Mouse (Mus musculus): ENCODE results near the gene Gjb3. TPM values are rescaled to one million over a fixed set of nuclear protein-coding genes. Genes with fewer than 3 reads are reported as not detected.

The Gjb3 gene
- polyA plus RNA-seq (2015; fragmentation: Nextera tagmentation; extraction: Ambion mirVana) = not detected in 2 replicates

- Histone ChIP-seq H3K4me1 (replicated peaks; ENCODE audit: control insufficient read depth, insufficient read depth, low read length) (peaks cover 12% of the 10 kb centered on the region), H3K9ac (replicated peaks; ENCODE audit: low read depth, low read length) (0 out of 2 replicates have a peak within 1 kb of the TSS, but pooled peaks have one; percentile 5), H3K4me3 (replicated peaks; ENCODE audit: low read length) (peak within 1 kb of the TSS; percentile 22), H3K9me3 (ENCODE audit: control insufficient read depth, low read length) (no peaks in the 10 kb centered on the region), H3K27ac (ENCODE audit: low read length) (no peak within 1 kb of the TSS), H3K36me3 (ENCODE audit: control insufficient read depth, insufficient read depth) (no peaks in the 10 kb centered on the region), H3K27me3 (replicated peaks; ENCODE audit: control insufficient read depth, insufficient read depth, low read length) (peaks cover 35% of the 10 kb centered on the region), H3K4me2 (ENCODE audit: low read length) (peak within 1 kb of the TSS; percentile 42)
- 2% methylated on average over 49 of the region's 49 CpGs for WGBS
- no peak for ATAC-seq
Measured at GRCm38 (mm10) chr4:127330181-127331100, at the start of gene Gjb3. TSS of gene Gjb3 (minus strand) at chr4:127330844.

DNA sequence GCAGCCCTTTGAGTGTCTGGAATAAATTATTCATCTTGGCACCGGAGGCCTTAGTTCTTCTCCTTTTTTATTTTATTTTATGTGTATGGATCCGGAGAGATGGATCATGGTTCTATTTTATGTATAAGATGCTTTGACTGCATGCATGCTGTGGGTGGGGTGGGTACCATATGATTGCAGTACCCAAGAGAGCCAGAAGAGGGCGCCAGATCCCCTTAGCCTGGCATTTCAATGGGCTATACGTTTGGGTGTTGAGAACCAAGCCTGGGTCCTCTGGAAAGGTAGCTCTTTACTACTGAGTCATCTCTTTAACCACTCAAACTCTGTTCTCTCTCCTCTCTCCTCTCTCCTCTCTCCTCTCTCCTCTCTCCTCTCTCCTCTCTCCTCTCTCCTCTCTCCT, 46.7 kb upstream of the Gjb3 start:
- WGBS = 30% methylated on average over 4 of the region's 4 CpGs
- Histone ChIP-seq H3K9ac (replicated peaks; ENCODE audit: low read depth, low read length) (no peak overlapping the region), H3K9me3 (ENCODE audit: control insufficient read depth, low read length) (no peaks in the 10 kb centered on the region), H3K4me3 (replicated peaks; ENCODE audit: low read length) (no peak overlapping the region), H3K36me3 (ENCODE audit: control insufficient read depth, insufficient read depth) (no peaks in the 10 kb centered on the region), H3K4me1 (replicated peaks; ENCODE audit: control insufficient read depth, insufficient read depth, low read length) (peaks cover 5% of the 10 kb centered on the region; the same call in 1 of the 2 replicates), H3K4me2 (ENCODE audit: low read length) (no peak overlapping the region), H3K27ac (ENCODE audit: low read length) (no peak overlapping the region), H3K27me3 (replicated peaks; ENCODE audit: control insufficient read depth, insufficient read depth, low read length) (no peaks in the 10 kb centered on the region)
- ATAC-seq = no peak

GRCm38 (mm10) chr4:127375541-127376177, 45.0 kb upstream of the Gjb3 start:
- H3K4me1 ChIP-seq (replicated peaks; ENCODE audit: control insufficient read depth, insufficient read depth, low read length) = peaks cover 5% of the 10 kb centered on the region; the same call in 1 of the 2 replicates
- peak; percentile 43 for ATAC-seq
- WGBS = 54% methylated on average over 17 of the region's 17 CpGs

GRCm38 (mm10) chr4:127374645-127375044, 44.0 kb upstream of the Gjb3 start:
- H3K9me3 ChIP-seq (ENCODE audit: control insufficient read depth, low read length) = no peaks in the 10 kb centered on the region
- no peak overlapping the region for H3K4me2 ChIP-seq (ENCODE audit: low read length)
- H3K9ac ChIP-seq (replicated peaks; ENCODE audit: low read depth, low read length) = no peak overlapping the region
- H3K27ac ChIP-seq (ENCODE audit: low read length) = no peak overlapping the region
- H3K4me3 ChIP-seq (replicated peaks; ENCODE audit: low read length) = no peak overlapping the region
- 85% methylated on average over 4 of the region's 4 CpGs for WGBS
- no peaks in the 10 kb centered on the region for H3K36me3 ChIP-seq (ENCODE audit: control insufficient read depth, insufficient read depth)
- peaks cover 5% of the 10 kb centered on the region; the same call in 1 of the 2 replicates for H3K4me1 ChIP-seq (replicated peaks; ENCODE audit: control insufficient read depth, insufficient read depth, low read length)
- no peak for ATAC-seq
- no peaks in the 10 kb centered on the region for H3K27me3 ChIP-seq (replicated peaks; ENCODE audit: control insufficient read depth, insufficient read depth, low read length)

More at GRCm38 (mm10) chr4:127375541-127376177, 45.0 kb upstream of the Gjb3 start:
- Histone ChIP-seq H3K4me3 (replicated peaks; ENCODE audit: low read length) (no peak overlapping the region), H3K9me3 (ENCODE audit: control insufficient read depth, low read length) (no peaks in the 10 kb centered on the region), H3K27ac (ENCODE audit: low read length) (no peak overlapping the region), H3K9ac (replicated peaks; ENCODE audit: low read depth, low read length) (no peak overlapping the region), H3K27me3 (replicated peaks; ENCODE audit: control insufficient read depth, insufficient read depth, low read length) (no peaks in the 10 kb centered on the region), H3K4me2 (ENCODE audit: low read length) (no peak overlapping the region), H3K36me3 (ENCODE audit: control insufficient read depth, insufficient read depth) (no peaks in the 10 kb centered on the region)

DNA sequence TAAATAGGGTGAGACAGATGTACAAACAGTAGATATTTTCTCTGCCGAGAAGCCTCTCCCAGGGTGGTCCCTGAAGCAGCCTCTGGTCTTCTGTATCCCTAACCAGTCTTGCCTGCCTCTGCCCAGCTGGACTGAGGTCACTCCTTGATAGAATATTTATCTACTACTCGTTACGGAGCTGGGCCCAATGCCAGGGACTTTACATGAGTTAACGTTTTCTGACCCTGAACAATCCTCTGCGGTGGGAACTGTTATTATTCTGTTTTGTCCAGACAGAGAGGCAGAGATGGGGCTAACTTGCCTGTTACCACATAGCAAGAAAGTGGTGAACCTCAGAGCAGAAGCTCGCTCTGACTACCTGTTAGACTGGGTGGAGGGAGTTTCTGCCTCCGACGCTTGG, 42.8 kb upstream of the Gjb3 start:
- Histone ChIP-seq H3K36me3 (ENCODE audit: control insufficient read depth, insufficient read depth) (no peaks in the 10 kb centered on the region), H3K9me3 (ENCODE audit: control insufficient read depth, low read length) (no peaks in the 10 kb centered on the region), H3K4me2 (ENCODE audit: low read length) (no peak overlapping the region), H3K27me3 (replicated peaks; ENCODE audit: control insufficient read depth, insufficient read depth, low read length) (no peaks in the 10 kb centered on the region), H3K27ac (ENCODE audit: low read length) (no peak overlapping the region), H3K4me3 (replicated peaks; ENCODE audit: low read length) (no peak overlapping the region), H3K9ac (replicated peaks; ENCODE audit: low read depth, low read length) (no peak overlapping the region), H3K4me1 (replicated peaks; ENCODE audit: control insufficient read depth, insufficient read depth, low read length) (peaks cover 9% of the 10 kb centered on the region; the same call in 1 of the 2 replicates)
- no peak for ATAC-seq
- 54% methylated on average over 8 of the region's 8 CpGs for WGBS

- Histone ChIP-seq H3K27ac (ENCODE audit: low read length) (no peak overlapping the region), H3K27me3 (replicated peaks; ENCODE audit: control insufficient read depth, insufficient read depth, low read length) (no peaks in the 10 kb centered on the region), H3K9ac (replicated peaks; ENCODE audit: low read depth, low read length) (no peak overlapping the region), H3K36me3 (ENCODE audit: control insufficient read depth, insufficient read depth) (no peaks in the 10 kb centered on the region), H3K4me1 (replicated peaks; ENCODE audit: control insufficient read depth, insufficient read depth, low read length) (peaks cover 12% of the 10 kb centered on the region; the same call in 1 of the 2 replicates), H3K4me2 (ENCODE audit: low read length) (no peak overlapping the region), H3K4me3 (replicated peaks; ENCODE audit: low read length) (no peak overlapping the region), H3K9me3 (ENCODE audit: control insufficient read depth, low read length) (no peaks in the 10 kb centered on the region)
- 64% methylated on average over 5 of the region's 5 CpGs for WGBS
- no peak for ATAC-seq
Measured at GRCm38 (mm10) chr4:127371546-127371945, 40.9 kb upstream of the Gjb3 start.

DNA sequence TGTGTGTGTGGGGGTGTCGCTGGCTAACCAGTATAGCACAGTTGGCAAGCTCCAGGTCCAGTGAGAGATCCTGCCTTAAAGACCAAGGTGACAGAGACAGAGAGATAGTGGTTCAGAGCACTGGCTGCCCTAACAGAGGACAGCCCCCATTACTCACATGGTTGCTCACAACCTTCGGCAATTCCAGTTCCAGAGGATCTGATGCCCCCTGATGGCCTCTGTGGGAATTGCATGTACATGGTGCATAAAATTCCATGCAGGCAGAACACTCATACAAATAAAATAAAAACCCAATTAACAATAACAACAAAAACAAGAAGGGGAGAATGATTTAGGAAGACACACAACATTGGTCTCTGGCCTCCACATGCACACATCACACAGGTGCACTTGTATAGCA, 39.8 kb upstream of the Gjb3 start:
- WGBS = 45% methylated on average over 2 of the region's 2 CpGs
- no peaks in the 10 kb centered on the region for H3K9me3 ChIP-seq (ENCODE audit: control insufficient read depth, low read length)
- no peak overlapping the region for H3K9ac ChIP-seq (replicated peaks; ENCODE audit: low read depth, low read length)
- no peak for ATAC-seq
- no peaks in the 10 kb centered on the region for H3K27me3 ChIP-seq (replicated peaks; ENCODE audit: control insufficient read depth, insufficient read depth, low read length)
- no peak overlapping the region for H3K4me3 ChIP-seq (replicated peaks; ENCODE audit: low read length)
- H3K36me3 ChIP-seq (ENCODE audit: control insufficient read depth, insufficient read depth) = no peaks in the 10 kb centered on the region
- no peak overlapping the region for H3K4me2 ChIP-seq (ENCODE audit: low read length)
- no peak overlapping the region for H3K27ac ChIP-seq (ENCODE audit: low read length)
- peaks cover 7% of the 10 kb centered on the region; the same call in 1 of the 2 replicates for H3K4me1 ChIP-seq (replicated peaks; ENCODE audit: control insufficient read depth, insufficient read depth, low read length)

GRCm38 (mm10) chr4:127368379-127368973, 37.8 kb upstream of the Gjb3 start:
- Histone ChIP-seq H3K36me3 (ENCODE audit: control insufficient read depth, insufficient read depth) (no peaks in the 10 kb centered on the region), H3K4me1 (replicated peaks; ENCODE audit: control insufficient read depth, insufficient read depth, low read length) (peaks cover 6% of the 10 kb centered on the region; the same call in 1 of the 2 replicates), H3K4me2 (ENCODE audit: low read length) (no peak overlapping the region), H3K27ac (ENCODE audit: low read length) (no peak overlapping the region), H3K27me3 (replicated peaks; ENCODE audit: control insufficient read depth, insufficient read depth, low read length) (no peaks in the 10 kb centered on the region), H3K9ac (replicated peaks; ENCODE audit: low read depth, low read length) (no peak overlapping the region), H3K4me3 (replicated peaks; ENCODE audit: low read length) (no peak overlapping the region), H3K9me3 (ENCODE audit: control insufficient read depth, low read length) (no peaks in the 10 kb centered on the region)
- 32% methylated on average over 13 of the region's 13 CpGs for WGBS
- peak; percentile 73 for ATAC-seq

- no peaks in the 10 kb centered on the region for H3K27me3 ChIP-seq (replicated peaks; ENCODE audit: control insufficient read depth, insufficient read depth, low read length)
- H3K9ac ChIP-seq (replicated peaks; ENCODE audit: low read depth, low read length) = no peak overlapping the region
- ATAC-seq = no peak
- H3K4me2 ChIP-seq (ENCODE audit: low read length) = no peak overlapping the region
- H3K27ac ChIP-seq (ENCODE audit: low read length) = no peak overlapping the region
- WGBS = 16% methylated on average over 4 of the region's 4 CpGs
- no peak overlapping the region for H3K4me3 ChIP-seq (replicated peaks; ENCODE audit: low read length)
- no peaks in the 10 kb centered on the region for H3K36me3 ChIP-seq (ENCODE audit: control insufficient read depth, insufficient read depth)
- peaks cover 6% of the 10 kb centered on the region; the same call in 1 of the 2 replicates for H3K4me1 ChIP-seq (replicated peaks; ENCODE audit: control insufficient read depth, insufficient read depth, low read length)
- no peaks in the 10 kb centered on the region for H3K9me3 ChIP-seq (ENCODE audit: control insufficient read depth, low read length)
Measured at GRCm38 (mm10) chr4:127365834-127366233, 35.2 kb upstream of the Gjb3 start.
